Mouse (Mus musculus) heart, adult 9 months (tissue): ENCODE results near the gene Clec16a.
A peak's percentile ranks its signal among the peaks of the same experiment; 100 is the strongest.

Experiments used
- DNase-seq, 2 experiments: peaks; one replicate each; pipeline ENCODE4 v3.0.0; 2022; ENCODE audit warnings: low spot score in 2 of 2

Gene Clec16a

DNA sequence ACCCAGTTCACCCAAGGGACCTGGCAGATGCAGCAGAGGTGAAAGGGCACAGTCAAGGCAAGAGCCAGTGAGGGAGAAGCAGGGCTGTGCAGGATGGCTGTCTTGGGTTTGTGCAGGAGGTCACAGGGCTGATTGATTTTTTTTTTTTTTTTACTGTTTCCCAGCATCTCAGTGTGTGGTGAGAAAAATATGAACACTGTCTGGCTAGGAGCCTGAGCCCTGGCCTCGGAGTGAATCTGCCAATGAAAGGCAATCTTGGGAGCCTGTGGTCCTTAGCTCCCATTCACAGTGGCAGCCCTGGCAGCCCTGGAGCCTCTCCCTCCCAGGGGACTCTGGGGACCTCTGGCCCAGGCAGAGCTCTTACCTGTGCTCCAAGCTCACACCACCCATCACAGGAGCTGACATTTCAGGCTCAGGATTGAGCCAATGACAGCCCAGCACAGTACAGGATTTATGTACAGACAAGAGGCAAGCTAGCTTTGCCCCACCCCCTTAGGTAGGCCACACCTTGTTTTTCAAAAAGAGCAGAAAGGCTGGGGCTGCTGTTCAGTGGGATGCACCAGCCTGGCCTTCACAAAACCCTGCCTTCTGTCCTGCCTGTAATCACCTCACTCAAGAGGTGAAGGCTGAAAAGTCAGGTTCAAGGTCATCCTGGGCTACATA lies 177.9 kb downstream of the Clec16a start:
- DNase-seq = no peak

GRCm38 (mm10) chr16:10723816-10724647 lies 178.9 kb downstream of the Clec16a start:
- no peak for DNase-seq

DNA sequence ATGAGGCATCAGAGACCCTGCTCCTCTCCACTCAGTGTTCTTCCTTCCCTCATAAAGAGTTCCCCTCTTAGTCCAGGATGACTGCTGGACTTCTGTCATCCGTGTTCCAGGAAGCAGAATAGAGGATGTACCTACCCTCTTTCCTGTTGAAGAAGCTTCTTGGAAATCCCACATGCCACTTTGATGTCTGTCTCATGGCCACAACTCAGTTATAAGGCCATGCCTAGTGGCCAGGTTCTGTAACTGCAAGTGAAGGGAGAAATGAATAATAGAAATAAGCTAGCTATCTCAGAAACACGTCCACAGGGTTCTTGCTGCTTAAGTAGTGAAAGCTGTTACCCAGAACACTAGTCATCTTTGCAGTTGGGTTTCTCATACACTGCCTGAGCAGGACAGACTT lies 180.0 kb downstream of the Clec16a start:
- DNase-seq = no peak

- no peak for DNase-seq
Observed at GRCm38 (mm10) chr16:10727630-10728029, 182.5 kb downstream of the Clec16a start.

- no peak for DNase-seq
Observed at GRCm38 (mm10) chr16:10728886-10729285, 183.7 kb downstream of the Clec16a start.

DNA sequence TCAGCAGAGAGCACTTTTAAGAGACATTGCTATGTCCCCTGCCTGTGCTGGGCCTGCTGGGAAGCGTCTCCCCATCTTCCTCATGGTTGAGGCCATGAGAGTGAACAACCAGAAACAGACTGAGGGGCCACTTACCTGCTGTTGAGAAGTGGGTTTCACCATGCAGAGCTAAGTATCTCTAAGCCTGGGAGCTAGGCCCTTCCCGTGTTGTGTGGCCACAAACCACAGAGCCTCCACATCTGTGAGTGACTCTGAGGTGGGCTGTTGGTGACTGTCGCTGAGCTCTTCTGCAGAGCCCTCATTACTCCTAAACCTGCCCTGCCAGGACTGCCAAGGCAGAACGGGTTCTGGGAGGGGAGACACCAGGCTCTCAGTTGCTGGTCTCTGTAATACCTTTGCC lies 185.8 kb downstream of the Clec16a start:
- DNase-seq = no peak

DNA sequence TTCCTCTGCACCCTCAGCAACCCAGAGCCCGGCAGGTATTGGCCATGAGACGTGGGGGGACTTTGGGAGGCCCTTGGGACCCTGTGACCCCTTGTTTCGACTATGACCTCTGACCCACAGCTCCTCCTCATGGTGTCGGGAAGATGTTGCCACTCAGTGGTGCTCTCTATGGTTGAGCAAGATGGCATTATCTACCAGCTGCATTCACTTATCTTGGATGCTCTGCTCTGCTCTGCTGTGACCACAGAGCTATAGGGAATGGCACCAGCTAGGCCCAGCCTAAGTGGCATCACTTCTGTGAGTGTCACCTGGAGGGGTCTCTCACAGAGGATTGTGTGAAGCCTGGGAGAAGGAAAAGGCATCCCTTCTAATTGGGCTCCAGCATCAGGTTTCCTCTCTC lies 186.6 kb downstream of the Clec16a start:
- no peak for DNase-seq

GRCm38 (mm10) chr16:10732421-10732820 lies 187.3 kb downstream of the Clec16a start:
- DNase-seq = no peak

GRCm38 (mm10) chr16:10735781-10736180 lies 190.6 kb downstream of the Clec16a start:
- DNase-seq = no peak

- DNase-seq = no peak
Observed at GRCm38 (mm10) chr16:10736364-10736763, 191.2 kb downstream of the Clec16a start.

DNA sequence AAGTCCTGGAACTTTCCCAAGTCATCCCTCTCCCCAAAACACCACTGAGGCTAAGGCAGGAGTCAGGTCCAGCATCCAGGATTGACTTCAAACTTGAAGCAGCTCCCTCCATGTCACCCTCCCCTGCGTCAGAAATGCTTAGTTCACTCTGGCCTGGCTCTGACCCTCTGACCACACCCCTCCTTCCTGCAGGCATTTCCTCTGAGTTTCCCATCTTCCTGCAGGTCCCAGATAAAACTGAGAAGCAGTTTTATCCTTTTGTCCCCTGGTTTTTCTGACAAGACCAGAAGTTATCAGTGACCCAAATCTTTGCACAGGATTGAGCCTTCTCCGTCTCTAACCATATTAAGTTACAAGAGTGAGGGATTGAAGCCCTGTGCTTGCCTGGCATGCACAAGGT lies 192.4 kb downstream of the Clec16a start:
- peak; percentile 66 to 82 for DNase-seq

DNA sequence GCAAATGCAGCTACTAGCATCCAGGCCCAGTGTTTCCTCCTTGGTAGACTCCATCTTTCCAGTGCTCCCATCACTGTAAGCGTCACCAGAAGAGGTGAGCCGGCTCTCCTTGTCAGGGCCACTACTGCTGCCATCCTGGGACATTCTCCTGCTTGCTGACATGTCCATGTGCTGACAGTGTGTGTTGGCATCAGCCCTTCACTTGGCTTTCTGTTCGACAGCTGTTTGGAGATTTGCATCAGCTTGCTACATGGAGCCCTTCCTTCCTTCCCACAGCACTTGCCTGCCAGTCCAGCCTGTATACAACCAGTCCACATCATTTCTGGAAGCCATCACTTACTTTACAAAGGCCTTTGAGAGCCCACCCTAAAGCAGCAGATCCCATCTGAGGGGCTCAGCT lies 193.7 kb downstream of the Clec16a start:
- no peak for DNase-seq

DNA sequence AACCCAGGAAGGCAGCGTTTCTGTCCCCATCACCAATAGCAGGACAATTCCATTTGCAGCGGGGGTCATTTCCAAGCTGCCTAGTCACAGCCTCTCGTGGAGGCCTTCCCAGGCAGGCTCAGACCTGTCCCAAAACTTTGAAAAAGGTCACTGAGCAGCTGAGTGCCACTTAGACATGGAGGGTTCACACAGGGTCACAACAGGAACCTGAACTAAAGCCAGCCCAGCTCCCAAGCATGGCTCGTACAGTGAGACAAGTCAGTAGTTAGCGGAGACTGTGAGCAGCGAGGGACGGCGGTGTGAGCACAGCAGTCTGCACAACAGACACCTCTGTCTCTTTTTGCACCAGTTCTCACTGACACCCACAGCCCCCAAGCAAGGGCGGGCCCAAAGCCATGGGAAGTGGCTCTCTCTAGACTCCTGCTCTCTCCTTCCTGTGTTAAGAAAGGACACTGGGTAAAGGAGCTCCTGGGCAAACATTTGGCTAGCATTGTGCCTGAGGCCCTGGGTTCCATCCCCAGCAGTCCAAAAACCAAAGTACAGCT lies 194.8 kb downstream of the Clec16a start:
- DNase-seq = peak in 1 of 2 experiments; percentile 58

DNA sequence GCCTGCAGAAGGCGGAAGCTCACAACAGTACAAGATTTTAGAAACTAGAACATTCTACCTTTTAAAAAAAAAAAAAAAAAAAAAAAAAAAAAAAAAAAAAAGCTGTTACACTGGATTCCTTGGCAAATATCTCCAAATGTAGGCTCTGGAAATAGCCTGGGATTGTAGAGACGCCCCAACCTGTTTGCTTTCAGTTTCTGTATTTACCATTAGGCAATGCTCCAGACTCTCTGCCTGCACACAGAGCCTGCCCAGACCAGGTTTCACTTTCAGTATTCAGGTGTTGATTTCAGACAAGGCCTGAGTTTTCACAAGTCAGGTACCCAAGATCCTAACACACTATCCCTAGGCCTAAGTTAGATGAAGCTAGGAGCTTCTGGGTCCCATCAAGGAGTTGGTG lies 195.9 kb downstream of the Clec16a start:
- DNase-seq = peak; percentile 65 to 75

GRCm38 (mm10) chr16:10749226-10749625 lies 204.1 kb downstream of the Clec16a start:
- DNase-seq = no peak

- no peak for DNase-seq
Observed at GRCm38 (mm10) chr16:10749824-10750223, 204.7 kb downstream of the Clec16a start.

DNA sequence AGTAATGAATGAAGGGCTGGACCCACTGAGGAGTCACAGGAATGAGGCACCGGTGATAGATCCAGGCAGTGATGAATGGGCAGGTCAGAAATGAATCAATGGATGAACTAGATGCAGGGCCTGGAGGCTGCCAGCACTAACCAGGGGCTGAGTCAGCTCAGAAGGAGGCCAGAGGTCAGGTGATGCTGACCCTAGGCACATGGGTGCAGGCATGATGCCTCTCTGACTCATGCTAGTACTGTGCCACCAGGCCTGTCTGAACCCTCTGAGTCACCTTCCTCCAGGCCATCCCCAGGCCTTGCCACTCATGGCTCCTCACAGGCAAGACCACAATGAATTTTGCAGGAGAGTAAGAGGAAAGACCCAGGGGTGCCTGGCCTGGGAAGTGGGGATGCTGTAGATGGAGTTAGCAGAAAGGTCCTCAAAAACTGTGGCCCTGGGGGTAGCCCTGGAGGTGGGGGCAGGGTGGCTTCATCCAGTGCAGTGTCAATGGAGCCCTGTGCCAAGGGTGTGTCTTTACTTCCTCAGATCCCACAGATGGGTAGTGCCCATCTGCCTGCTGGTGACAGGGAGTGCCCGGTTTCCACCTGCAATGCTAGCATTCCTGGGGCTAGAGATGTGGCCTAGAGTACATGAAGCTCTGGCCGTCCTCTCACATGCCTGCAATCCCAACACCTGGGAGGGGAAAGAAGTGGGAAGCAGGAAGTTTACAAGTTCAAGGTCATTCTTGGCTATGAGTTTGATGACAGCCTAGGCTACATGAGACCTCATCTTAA lies 209.6 kb downstream of the Clec16a start:
- DNase-seq = no peak

DNA sequence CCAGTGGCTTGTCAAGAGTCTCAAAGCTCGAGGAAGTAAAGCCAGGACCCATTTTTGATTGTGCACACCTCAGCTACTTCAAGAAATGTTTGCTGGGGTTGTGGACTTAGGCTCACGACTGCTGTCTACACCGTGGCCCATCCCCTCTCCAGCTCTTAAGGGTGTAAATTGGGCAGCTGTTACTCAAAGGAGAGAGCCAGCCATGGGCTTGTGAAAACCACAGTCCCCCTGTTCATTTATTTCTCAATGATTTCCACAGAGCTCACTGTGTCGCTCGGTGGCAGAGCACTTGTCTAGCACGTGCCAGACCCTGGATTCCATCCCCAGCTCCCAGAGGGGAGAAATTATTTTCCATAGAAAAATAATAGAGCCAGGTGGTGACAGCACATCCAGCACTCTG lies 211.0 kb downstream of the Clec16a start:
- no peak for DNase-seq

DNA sequence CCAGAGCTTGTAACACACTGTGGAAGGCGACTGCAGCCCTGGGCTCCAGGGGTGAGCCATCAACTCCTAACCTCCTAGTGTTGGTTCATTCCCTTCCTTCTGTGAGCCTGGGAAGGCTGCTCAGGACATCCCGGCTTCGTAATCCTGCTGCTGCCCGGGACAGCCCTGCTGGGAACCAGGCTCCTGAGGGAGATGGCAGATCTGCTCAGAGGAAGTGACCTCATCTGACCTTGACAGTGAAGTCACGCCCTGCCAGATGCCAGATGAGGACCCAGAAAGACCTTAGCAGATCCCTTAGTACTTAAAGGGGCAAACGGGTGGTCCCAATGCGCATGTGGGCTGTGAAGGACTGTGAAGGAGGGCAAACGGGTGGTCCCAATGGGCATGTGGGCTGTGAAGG lies 216.0 kb downstream of the Clec16a start:
- peak; percentile 51 to 54 for DNase-seq

DNA sequence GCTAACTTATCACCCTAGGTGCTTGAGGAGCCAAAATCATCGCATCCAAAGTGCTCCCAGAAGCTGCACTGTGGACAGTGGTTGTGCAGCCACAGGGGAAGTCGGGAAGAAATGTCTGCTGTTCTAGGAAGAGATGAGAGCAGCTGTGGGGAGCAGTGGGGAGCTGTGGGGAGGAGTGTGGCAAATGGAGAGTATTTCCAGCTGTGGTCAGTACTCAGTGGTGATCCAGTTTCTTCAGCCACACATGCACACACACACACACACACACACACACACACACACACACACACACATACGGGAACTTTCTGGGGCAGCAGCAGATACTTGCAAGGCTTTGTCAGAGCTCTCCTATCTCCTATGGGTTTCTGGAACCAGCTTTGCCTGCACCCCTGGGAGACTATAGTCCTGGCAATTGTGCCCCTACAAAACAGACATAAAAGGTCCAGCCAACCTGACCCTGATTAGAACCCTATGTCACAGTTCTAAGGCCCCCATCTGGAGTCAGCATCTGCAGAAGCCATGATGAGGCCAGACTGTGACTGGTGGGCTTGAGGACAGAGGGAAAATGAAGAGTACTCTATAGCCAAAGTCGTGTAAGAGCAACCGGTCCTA lies 217.5 kb downstream of the Clec16a start:
- DNase-seq = peak in 1 of 2 experiments; percentile 29

GRCm38 (mm10) chr16:10763540-10764264 lies 218.6 kb downstream of the Clec16a start:
- DNase-seq = no peak
